Mouse (Mus musculus): ENCODE results near the gene Ucp3. TPM values are rescaled to one million over a fixed set of nuclear protein-coding genes. Genes with fewer than 3 reads are reported as not detected.

The Ucp3 gene
- polyA plus RNA-seq, 1 experiment from 2014 or later = not detected

- DNase-seq (ENCODE audit: low spot score) = no peak
- H3K9ac ChIP-seq (ENCODE audit: low read length) = no peak overlapping the region
- no peak overlapping the region for H3K27ac ChIP-seq (replicated peaks; ENCODE audit: low read depth, low read length)
- H3K4me1 ChIP-seq (ENCODE audit: control insufficient read depth, insufficient read depth, low read length) = peaks cover 33% of the 10 kb centered on the region
- ATAC-seq (ENCODE audit: insufficient number of reproducible peaks, low FRiP score, low TSS enrichment, low read depth) = no peak
- H3K9me3 ChIP-seq (ENCODE audit: control insufficient read depth, low read length) = no peaks in the 10 kb centered on the region
- H3K36me3 ChIP-seq (ENCODE audit: control insufficient read depth, insufficient read depth, low read length) = peaks cover 7% of the 10 kb centered on the region; the same call in 1 of the 2 replicates
- H3K4me2 ChIP-seq (ENCODE audit: low read depth, severe bottlenecking) = no peak overlapping the region
- 93% methylated on average over 13 of the region's 13 CpGs for WGBS
- H3K4me3 ChIP-seq (ENCODE audit: low read depth, low read length) = no peak overlapping the region
- H3K27me3 ChIP-seq (ENCODE audit: control insufficient read depth, insufficient read depth, low read length) = no peaks in the 10 kb centered on the region
These were observed 25.2 kb downstream of the Ucp3 start for GRCm38 (mm10) chr7:100497982-100498381.

- ATAC-seq (ENCODE audit: insufficient number of reproducible peaks, low FRiP score, low TSS enrichment, low read depth) (no peak), DNase-seq (ENCODE audit: low spot score) (no peak)
- no peak overlapping the region for H3K4me2 ChIP-seq (ENCODE audit: low read depth, severe bottlenecking)
- no peak overlapping the region for H3K4me3 ChIP-seq (ENCODE audit: low read depth, low read length)
- H3K27ac ChIP-seq (replicated peaks; ENCODE audit: low read depth, low read length) = no peak overlapping the region
- no peaks in the 10 kb centered on the region for H3K27me3 ChIP-seq (ENCODE audit: control insufficient read depth, insufficient read depth, low read length)
- H3K9me3 ChIP-seq (ENCODE audit: control insufficient read depth, low read length) = no peaks in the 10 kb centered on the region
- H3K4me1 ChIP-seq (ENCODE audit: control insufficient read depth, insufficient read depth, low read length) = peaks cover 22% of the 10 kb centered on the region
- H3K36me3 ChIP-seq (ENCODE audit: control insufficient read depth, insufficient read depth, low read length) = peaks cover 7% of the 10 kb centered on the region; the same call in 1 of the 2 replicates
- H3K9ac ChIP-seq (ENCODE audit: low read length) = no peak overlapping the region
These were observed 26.7 kb downstream of the Ucp3 start for GRCm38 (mm10) chr7:100499465-100499864.

DNA sequence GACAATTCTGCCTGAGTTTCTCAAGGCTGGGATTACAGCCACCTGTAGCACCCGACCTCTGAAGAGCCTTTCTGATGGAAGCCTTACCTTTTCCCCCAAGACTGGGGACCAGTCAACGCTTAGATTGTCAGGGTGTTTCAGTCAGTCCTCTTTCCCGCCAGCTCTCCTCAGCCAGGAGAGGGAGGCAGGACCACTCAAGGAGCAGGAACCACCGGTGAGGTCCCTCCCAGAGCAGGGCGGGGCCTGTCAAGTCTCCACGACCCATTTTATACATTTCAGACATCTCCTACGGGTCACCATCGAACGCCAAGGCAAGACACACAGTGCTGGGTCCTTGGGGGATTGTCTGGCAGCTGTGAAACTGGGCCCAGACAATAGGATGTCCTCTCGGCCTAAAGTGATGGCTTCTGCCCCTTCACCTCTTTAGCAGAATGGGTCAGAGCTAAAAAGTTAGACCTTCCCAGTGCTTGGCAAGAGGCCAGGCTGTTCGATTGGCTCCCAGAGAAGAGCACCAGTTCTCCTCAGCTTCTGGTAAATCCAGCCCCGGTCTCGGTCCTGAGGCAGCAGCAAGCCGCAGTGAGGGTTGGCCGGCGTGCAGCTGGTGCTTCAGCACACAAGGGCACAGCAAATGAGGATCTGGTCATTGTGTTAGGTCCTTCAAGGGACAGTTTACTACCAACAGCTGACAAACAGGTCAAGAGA lies 27.6 kb downstream of the Ucp3 start:
- Histone ChIP-seq H3K27ac (replicated peaks; ENCODE audit: low read depth, low read length) (no peak overlapping the region), H3K36me3 (ENCODE audit: control insufficient read depth, insufficient read depth, low read length) (peaks cover 7% of the 10 kb centered on the region; the same call in 1 of the 2 replicates), H3K27me3 (ENCODE audit: control insufficient read depth, insufficient read depth, low read length) (no peaks in the 10 kb centered on the region), H3K9ac (ENCODE audit: low read length) (no peak overlapping the region), H3K4me1 (ENCODE audit: control insufficient read depth, insufficient read depth, low read length) (peaks cover 12% of the 10 kb centered on the region), H3K4me3 (ENCODE audit: low read depth, low read length) (no peak overlapping the region), H3K9me3 (ENCODE audit: control insufficient read depth, low read length) (no peaks in the 10 kb centered on the region), H3K4me2 (ENCODE audit: low read depth, severe bottlenecking) (no peak overlapping the region)
- 79% methylated on average over 16 of the region's 16 CpGs for WGBS
- no peak for ATAC-seq (ENCODE audit: insufficient number of reproducible peaks, low FRiP score, low TSS enrichment, low read depth)
- no peak for DNase-seq (ENCODE audit: low spot score)

- no peak for ATAC-seq (ENCODE audit: insufficient number of reproducible peaks, low FRiP score, low TSS enrichment, low read depth)
- 71% methylated on average over 6 of the region's 6 CpGs for WGBS
- H3K27ac ChIP-seq (replicated peaks; ENCODE audit: low read depth, low read length) = no peak overlapping the region
- no peak overlapping the region for H3K4me3 ChIP-seq (ENCODE audit: low read depth, low read length)
- H3K36me3 ChIP-seq (ENCODE audit: control insufficient read depth, insufficient read depth, low read length) = peaks cover 7% of the 10 kb centered on the region; the same call in 1 of the 2 replicates
- H3K9me3 ChIP-seq (ENCODE audit: control insufficient read depth, low read length) = no peaks in the 10 kb centered on the region
- H3K27me3 ChIP-seq (ENCODE audit: control insufficient read depth, insufficient read depth, low read length) = no peaks in the 10 kb centered on the region
- H3K4me2 ChIP-seq (ENCODE audit: low read depth, severe bottlenecking) = no peak overlapping the region
- H3K9ac ChIP-seq (ENCODE audit: low read length) = no peak overlapping the region
- peaks cover 5% of the 10 kb centered on the region; the same call in 1 of the 2 replicates for H3K4me1 ChIP-seq (ENCODE audit: control insufficient read depth, insufficient read depth, low read length)
- DNase-seq (ENCODE audit: low spot score) = no peak
These were observed 28.4 kb downstream of the Ucp3 start for GRCm38 (mm10) chr7:100501027-100501843.

DNA sequence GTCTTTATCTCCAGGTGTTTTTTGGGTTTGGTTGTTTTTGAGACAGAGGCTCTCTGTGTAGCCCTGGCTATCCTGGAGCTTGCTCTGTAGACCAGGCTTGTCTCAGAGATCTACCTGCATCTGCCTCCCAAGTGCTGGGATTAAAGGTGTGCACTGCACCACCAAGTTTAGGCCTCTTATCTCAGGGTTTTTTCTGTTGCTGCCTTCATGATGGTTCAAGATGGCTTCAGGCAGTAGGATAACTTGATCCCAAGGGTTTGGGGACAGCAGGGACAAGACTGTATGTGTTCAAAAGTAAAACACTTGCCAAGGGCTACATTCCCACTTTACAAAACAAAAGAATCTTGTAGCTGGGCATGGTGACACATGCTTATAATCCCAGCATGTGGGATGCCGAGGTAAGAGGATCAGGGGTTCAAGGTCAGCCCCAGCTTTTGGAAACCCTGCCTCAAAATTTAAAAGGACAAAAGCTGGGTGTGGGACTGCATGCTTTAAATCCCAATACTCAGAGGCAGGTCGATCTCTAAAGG lies 29.1 kb downstream of the Ucp3 start:
- Histone ChIP-seq H3K27me3 (ENCODE audit: control insufficient read depth, insufficient read depth, low read length) (no peaks in the 10 kb centered on the region), H3K4me2 (ENCODE audit: low read depth, severe bottlenecking) (no peak overlapping the region), H3K9ac (ENCODE audit: low read length) (no peak overlapping the region), H3K9me3 (ENCODE audit: control insufficient read depth, low read length) (no peaks in the 10 kb centered on the region), H3K4me3 (ENCODE audit: low read depth, low read length) (no peak overlapping the region), H3K4me1 (ENCODE audit: control insufficient read depth, insufficient read depth, low read length) (peaks cover under 1% of the 10 kb centered on the region; the same call in 1 of the 2 replicates), H3K36me3 (ENCODE audit: control insufficient read depth, insufficient read depth, low read length) (peaks cover 2% of the 10 kb centered on the region; the same call in 1 of the 2 replicates), H3K27ac (replicated peaks; ENCODE audit: low read depth, low read length) (no peak overlapping the region)
- no peak for ATAC-seq (ENCODE audit: insufficient number of reproducible peaks, low FRiP score, low TSS enrichment, low read depth)
- WGBS = 55% methylated on average over 2 of the region's 2 CpGs
- DNase-seq (ENCODE audit: low spot score) = no peak

DNA sequence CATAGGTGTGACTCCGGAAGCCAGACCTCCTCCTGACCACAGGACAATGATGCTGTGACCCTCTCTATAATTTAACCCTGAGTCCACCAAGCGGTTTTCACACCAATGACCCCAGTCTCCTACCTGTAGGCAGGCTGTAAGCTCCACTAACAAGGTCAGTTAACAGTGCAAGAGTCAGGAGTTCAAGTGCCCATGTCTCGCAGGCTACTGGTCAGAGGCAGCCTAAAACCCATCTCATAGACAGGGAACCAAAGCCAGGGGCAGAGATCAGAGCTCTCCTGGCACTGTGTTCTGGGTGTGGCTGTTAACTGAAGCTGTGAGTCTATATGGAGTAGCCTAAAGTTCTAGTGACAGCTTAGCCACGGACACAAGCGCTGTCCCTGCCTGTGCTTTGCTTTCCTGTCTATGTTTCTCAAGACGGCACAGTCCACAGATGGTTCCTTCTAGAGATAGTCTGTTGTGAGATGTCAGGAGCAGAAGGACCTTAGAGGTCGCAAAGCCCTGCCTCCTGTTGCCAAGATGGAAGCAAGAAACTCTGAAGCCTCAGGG lies 29.7 kb downstream of the Ucp3 start:
- WGBS = 82% methylated on average over 7 of the region's 7 CpGs
- H3K27me3 ChIP-seq (ENCODE audit: control insufficient read depth, insufficient read depth, low read length) = no peaks in the 10 kb centered on the region
- no peaks in the 10 kb centered on the region for H3K9me3 ChIP-seq (ENCODE audit: control insufficient read depth, low read length)
- no peaks in the 10 kb centered on the region for H3K4me1 ChIP-seq (ENCODE audit: control insufficient read depth, insufficient read depth, low read length)
- H3K4me3 ChIP-seq (ENCODE audit: low read depth, low read length) = no peak overlapping the region
- H3K27ac ChIP-seq (replicated peaks; ENCODE audit: low read depth, low read length) = no peak overlapping the region
- DNase-seq (ENCODE audit: low spot score) = no peak
- no peak overlapping the region for H3K9ac ChIP-seq (ENCODE audit: low read length)
- no peak for ATAC-seq (ENCODE audit: insufficient number of reproducible peaks, low FRiP score, low TSS enrichment, low read depth)
- no peaks in the 10 kb centered on the region; the same call in 1 of the 2 replicates for H3K36me3 ChIP-seq (ENCODE audit: control insufficient read depth, insufficient read depth, low read length)
- H3K4me2 ChIP-seq (ENCODE audit: low read depth, severe bottlenecking) = no peak overlapping the region

- H3K27me3 ChIP-seq (ENCODE audit: control insufficient read depth, insufficient read depth, low read length) = no peaks in the 10 kb centered on the region
- no peaks in the 10 kb centered on the region for H3K4me1 ChIP-seq (ENCODE audit: control insufficient read depth, insufficient read depth, low read length)
- DNase-seq (ENCODE audit: low spot score) = no peak
- H3K4me3 ChIP-seq (ENCODE audit: low read depth, low read length) = no peak overlapping the region
- no peak for ATAC-seq (ENCODE audit: insufficient number of reproducible peaks, low FRiP score, low TSS enrichment, low read depth)
- no peak overlapping the region for H3K27ac ChIP-seq (replicated peaks; ENCODE audit: low read depth, low read length)
- 87% methylated on average over 5 of the region's 5 CpGs for WGBS
- no peaks in the 10 kb centered on the region for H3K9me3 ChIP-seq (ENCODE audit: control insufficient read depth, low read length)
- no peak overlapping the region for H3K9ac ChIP-seq (ENCODE audit: low read length)
- no peak overlapping the region for H3K4me2 ChIP-seq (ENCODE audit: low read depth, severe bottlenecking)
- H3K36me3 ChIP-seq (ENCODE audit: control insufficient read depth, insufficient read depth, low read length) = no peaks in the 10 kb centered on the region; the same call in 1 of the 2 replicates
These were observed 30.3 kb downstream of the Ucp3 start for GRCm38 (mm10) chr7:100503076-100503475.

DNA sequence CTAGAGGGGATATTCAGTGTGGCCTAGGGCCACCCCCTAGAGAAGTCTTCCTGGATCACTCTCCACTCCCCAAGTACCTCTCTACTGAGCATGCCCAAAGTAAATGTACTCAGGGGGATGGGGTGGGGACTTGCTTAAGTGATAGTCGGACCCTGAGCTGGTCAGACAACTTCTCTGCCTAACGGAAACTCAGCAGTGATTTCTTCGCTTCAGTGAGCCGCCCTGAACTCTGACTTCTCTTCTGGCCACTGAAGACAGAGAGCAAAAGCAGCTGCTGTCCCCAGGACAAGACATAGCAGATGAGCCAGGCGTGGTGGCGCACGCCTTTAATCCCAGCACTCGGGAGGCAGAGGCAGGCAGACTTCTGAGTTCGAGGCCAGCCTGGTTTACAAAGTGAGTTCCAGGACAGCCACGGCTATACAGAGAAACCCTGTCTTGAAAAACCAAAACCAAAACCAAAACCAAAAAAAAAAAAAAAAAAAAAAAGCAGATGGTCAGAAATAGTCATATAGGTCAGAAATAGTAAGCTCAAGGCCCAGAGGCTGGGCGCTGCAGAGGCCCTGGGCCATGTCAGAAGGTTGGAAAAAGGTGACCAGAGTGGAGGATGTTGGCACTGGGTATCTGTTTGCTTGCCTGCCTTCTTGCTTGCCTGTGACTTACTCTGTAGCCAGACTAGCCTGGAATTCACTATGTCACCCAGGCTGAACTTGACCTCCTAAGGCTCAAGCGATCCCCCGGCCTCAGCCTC lies 32.1 kb downstream of the Ucp3 start:
- WGBS = 85% methylated on average over 13 of the region's 13 CpGs
- no peak for ATAC-seq (ENCODE audit: insufficient number of reproducible peaks, low FRiP score, low TSS enrichment, low read depth)
- no peak overlapping the region for H3K4me3 ChIP-seq (ENCODE audit: low read depth, low read length)

More for the DNA sequence above, 32.1 kb downstream of the Ucp3 start:
- H3K36me3 ChIP-seq (ENCODE audit: control insufficient read depth, insufficient read depth, low read length) = no peaks in the 10 kb centered on the region
- no peak for DNase-seq (ENCODE audit: low spot score)
- H3K4me1 ChIP-seq (ENCODE audit: control insufficient read depth, insufficient read depth, low read length) = peaks cover 3% of the 10 kb centered on the region; the same call in 1 of the 2 replicates
- no peaks in the 10 kb centered on the region for H3K27me3 ChIP-seq (ENCODE audit: control insufficient read depth, insufficient read depth, low read length)
- no peak overlapping the region for H3K9ac ChIP-seq (ENCODE audit: low read length)
- no peaks in the 10 kb centered on the region for H3K9me3 ChIP-seq (ENCODE audit: control insufficient read depth, low read length)
- H3K27ac ChIP-seq (replicated peaks; ENCODE audit: low read depth, low read length) = no peak overlapping the region
- H3K4me2 ChIP-seq (ENCODE audit: low read depth, severe bottlenecking) = no peak overlapping the region

Data from limb, embryonic 11.5 days (tissue).